Mouse (Mus musculus): Measurements from ENCODE around the gene Olfr600.
"Not testable (repeated sequence)": the region's sequence is repeated elsewhere in the genome, so short reads cannot be mapped to it uniquely, and the experiment has no call there.

DNA sequence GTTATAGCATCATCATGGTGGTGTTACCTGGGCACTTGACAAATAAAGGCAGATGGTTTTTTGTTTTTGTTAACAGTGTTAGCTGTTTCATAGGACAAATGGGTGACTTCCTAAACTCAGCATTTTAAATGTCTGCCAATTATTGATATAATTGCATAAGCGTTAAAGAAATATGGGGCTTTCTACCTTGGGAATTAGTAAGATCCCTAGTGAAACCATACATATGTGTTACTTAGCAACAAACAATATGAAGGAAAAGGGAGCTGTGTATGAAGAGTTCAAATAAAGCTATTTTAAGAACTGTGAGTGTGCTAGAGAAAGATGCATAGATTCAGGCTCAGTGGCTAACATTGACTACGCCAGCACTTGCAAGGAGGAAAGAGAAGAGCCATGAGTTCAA lies 33.5 kb downstream of the Olfr600 start, which contains the start of gene Olfr597:
- not testable (repeated sequence) for TF ChIP-seq CTCF, POLR2A (IDR thresholded peaks at IDR 0.05; ENCODE audit: extremely low read depth, insufficient read depth, low read length)

All from cortical plate, adult 2 months (tissue).